Mouse (Mus musculus): ENCODE results near the gene Npy5r.

The Npy5r gene

DNA sequence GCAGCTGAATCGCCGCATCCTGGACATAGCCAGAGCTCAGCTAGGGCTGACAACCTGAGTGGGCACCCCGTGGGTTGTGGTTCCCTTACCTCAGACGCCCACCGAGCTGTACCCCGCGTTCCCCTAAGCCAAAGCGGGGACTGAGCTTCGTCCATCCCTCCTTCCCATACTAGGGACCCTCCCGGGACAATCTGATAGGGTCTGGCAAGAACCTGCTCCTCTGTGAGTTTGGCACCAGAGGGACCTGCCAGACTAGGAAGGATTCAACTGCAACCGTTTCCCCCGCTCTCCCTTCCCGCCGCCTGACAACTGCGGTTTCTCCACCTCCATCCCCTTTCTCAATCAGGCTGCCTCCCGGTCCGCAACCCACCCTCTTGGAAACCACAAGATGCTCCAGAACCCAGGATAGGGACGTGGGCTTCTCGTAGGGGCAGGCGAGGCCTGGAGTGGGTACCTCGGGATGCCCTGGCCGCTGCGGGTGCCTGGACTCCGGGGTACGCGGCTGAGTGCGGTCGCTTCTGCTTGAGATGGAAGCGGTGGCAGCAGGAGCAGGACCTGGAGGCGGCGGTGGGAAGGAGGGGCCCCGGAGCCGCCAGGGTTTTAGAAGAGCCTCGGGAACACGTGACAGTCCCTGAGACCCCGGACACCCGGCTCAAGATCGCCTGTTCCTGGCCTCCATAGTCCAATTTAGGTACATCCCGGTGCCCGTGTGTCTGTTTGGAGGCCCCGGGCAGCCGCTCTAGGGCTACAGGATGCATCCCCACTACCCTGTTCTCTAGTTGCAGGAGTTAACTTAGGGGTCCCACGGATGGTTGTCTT is at the start of gene Npy5r:
TSS of gene Npy5r (minus strand) at position 618 of the 819 bp plus-strand sequence.
- DNase-seq (ENCODE audit: low spot score in 2 of 2): peak in 1 of 2 experiments; percentile 25

DNA sequence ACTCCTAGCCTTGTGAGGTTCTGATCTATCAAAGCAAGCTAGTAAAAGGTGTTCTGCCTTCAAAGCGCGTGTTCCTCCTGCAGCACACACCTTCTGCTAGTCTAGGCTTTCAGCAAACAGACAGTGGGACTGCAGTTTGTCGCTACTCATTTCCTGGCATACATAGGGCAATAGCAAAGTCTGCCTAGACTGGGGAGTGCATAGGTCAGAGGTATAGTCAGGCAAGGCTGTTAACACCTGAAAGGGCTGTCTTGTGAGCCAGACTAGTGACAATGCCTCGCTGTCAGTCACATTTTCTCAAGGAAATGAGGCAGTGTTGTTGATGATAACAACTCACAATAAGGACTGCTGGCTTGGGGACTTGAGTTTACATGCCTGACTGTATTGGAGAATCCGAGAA is 44.0 kb upstream of the Npy5r start:
- DNase-seq (ENCODE audit: low spot score in 2 of 2): no peak

DNA sequence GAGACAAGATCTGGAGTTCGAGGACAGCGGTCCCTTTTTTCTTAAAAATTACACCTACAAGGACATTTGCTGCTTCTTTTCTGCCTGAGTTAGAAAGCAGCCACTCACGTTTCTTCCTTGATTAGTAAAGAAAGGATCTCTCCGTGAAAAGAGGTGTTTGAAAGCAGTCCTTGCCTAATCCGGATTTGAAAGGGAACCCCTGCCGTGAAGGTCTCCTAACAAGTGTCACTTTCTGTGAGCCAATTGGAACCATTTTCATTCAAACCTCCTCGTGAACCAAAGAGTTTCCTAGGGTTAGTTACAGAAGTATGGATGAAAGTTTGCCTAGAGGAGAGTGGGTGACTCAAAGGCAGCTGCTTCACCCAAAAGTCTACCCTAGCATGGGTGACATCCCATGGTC is 41.5 kb upstream of the Npy5r start:
- no peak for DNase-seq (ENCODE audit: low spot score in 2 of 2)

DNA sequence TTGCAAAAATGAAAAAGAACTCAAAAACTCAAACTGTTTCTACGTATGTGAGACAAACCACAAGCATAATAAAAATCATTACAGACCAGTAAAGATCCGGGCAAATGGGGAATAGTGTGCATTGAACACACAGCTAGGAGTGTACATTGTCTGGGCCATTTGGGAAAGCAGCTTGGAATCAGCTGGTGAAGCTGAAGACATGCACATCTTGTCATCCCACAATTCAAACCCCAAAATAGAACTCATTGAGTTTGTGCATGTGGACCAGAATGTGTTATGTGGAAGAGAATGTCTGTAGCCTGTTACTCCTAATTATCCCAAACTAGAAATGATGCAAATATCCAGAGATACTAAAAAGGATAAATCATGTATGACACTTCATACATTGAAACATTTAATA is 34.9 kb upstream of the Npy5r start:
- DNase-seq (ENCODE audit: low spot score in 2 of 2): no peak

DNA sequence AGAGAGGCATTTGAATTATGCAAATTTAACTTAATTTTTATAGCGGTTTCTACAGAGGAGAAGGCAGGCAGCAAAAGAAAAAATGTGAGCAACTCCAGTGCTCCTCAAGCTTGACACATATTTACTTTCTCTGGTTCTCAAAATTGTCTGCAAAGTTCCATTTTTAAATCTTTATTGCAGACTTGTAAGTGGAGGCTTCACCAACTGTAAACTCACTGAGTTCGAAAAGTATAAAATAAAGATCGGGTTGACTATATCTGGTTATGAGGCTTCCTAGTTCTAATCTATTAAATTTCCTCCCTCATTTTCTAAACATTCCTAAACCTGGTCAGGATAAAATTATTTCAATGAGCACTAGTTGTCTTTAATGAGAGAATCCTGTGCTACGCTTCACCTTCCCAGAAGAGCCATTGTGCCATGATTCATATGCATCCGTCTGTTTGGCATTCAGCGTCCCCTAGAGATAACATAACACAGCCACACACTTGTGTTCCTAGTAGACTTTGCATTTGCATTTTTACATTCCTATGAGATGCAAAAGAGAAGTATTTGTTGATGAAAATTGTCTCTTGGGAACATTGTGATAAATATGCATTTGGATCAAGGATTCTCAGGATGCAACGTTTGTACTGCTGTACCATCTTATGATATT is 26.5 kb upstream of the Npy5r start:
- DNase-seq (ENCODE audit: low spot score in 2 of 2): no peak

DNA sequence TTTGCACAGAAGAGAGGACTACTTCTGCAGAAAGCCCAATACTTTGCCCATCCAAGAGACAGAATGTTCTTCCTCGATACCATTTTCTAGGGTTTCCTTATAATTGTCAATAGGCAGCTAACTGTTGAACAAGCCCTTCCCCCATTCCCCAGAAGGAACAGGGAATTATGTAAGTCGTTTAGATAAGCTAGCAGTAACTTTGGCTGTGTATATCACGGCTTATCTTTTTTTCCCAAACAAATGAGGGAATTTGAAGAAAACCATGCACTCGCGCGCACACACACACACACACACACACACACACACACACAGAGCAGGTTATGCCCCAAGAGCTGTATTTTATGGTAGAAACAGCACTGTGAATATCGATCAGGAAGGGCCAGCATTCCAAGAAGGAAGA is 10.9 kb upstream of the Npy5r start:
- DNase-seq (ENCODE audit: low spot score in 2 of 2): no peak

DNA sequence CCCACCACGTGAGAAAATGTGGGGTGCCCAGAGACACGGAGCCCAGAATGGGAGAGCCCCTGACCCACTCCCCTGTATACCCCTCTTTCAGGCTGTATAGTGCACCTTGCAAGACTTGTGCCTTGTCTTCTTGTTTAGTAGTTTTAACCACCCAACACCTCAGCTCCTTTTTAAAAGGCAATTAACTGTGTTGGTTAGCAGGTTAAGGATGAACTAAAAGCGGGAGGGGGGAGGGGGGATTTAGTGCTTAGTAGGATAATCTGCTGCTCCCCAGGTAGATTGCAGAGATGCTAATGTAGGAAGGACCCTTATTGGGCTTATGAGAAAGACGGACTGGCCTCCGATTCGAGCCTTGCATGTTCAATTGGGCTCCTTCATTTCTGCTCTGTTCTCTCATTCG is 10.1 kb upstream of the Npy5r start:
- DNase-seq (ENCODE audit: low spot score in 2 of 2): no peak

DNA sequence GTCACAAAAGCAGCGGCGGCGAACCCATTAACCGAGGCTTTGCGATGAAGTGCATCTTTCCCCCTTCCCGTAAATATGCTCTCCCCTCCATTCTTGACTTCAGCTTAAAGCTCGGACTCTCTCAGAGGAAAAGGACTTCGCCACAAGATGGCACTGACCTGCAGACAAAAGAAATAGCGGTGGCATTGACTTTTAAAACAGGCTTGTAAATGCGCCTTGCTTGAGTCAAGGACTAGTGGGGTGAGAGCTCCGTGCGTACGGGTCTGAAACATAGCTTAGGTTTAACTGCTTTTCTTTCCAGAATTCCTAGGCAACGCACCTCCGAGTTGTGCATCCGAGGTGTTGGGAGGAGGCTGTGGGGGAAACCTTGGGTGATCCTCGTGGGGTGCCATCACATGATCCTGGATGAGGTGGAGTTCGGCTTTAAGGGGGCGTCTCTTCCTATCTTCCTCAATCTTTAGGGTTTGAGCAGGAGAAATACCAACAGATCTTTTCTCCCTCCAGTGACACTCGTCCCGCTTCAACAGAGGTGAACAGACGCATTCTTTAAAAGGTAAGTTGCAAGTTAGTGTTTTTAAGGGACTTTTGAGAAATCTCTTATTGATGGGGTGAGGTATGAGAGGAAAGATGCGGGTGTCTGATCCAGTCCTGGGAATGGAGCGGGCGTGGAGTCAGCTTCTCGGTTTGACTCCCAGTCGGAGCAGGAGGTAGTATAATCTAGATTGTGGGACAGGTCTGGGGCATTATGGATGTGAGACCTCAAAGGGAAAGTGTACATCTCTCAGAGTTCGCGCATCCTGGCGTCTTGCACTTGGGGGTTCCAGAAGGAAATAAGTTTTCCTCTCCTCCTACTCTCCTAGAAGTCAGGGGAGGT is 9.3 kb upstream of the Npy5r start, which contains the start of gene Npy1r:
TSS of gene Npy1r (plus strand) at position 223 of the 874 bp plus-strand sequence.
- peak; percentile 30 to 68 for DNase-seq (ENCODE audit: low spot score in 2 of 2)

DNA sequence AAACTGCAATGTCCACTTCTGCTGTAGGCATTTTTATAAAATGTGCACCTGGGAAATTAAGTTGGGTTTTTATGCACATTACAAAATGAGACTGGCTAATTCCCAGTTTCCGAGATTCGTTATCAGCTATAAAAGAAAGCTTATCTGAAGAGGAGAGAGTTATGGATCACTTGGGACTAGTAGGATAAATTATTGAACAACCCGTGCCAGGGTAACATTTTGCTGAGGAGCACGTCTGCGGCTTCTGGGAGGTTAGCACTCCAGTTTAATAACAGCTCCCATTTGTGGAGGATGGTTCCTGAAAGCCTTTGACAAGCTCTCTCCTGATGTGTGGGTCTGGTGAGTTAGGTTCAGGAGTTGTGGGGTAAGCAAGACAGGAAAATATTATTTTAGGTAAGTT is 2.5 kb upstream of the Npy5r start:
- DNase-seq (ENCODE audit: low spot score in 2 of 2): no peak

DNA sequence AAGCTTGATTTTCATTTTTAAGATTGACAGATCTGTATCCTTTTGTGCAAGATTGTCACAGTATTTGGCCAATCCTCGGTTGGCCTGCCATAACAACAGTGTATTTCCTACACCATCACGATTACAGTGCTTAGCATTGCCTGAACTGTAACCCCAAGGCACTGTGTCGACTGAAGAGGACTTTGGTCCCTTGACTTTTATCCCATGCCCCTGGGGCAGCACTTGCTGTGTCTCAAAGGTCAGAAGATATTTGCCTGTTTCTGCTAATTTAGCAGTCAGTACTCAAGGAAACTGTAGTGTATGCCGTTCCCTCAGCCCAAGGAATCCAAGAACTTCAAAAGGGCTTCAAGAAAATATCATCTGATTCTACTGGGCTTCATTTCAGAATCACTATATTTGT is 871 bp upstream of the Npy5r start:
- DNase-seq (ENCODE audit: low spot score in 2 of 2): no peak

DNA sequence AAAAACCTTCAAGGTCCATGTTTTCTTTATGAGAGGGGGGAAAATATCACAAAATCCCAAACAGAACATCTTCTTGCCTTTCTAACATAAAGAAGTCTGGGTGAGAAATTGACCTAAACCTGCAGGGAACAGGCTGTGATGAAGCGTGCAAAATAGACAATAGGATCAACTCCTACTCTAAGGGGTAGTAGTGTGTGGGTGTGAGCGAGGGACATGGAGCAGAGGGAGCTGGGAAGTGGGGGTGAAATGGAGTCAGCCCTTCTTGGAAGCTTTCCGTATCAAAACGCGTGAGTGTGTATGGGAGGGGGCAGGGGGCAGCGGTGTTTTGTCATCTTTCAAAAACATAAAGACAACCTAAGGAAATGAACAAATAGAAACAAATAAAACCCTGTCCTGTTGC is 467 bp upstream of the Npy5r start:
- no peak for DNase-seq (ENCODE audit: low spot score in 2 of 2)

DNA sequence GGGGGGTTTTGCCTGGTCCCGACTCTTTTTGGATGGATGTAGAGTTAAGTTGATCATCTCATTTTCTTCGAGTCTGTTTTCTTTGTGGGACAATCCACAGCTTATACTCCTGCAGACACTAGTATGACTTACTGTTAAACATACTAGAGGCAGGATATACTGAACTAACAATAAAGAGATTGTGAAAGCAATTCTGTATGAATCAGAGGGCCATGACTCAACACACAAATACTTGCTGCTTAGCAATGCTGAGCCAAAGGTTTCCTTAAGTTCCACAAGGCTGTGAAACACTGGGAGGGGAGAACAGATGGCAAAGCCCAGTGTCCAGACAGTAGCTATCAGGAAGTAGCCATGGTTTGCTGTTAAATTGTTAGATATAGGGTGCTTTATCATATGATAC is 6.7 kb downstream of the Npy5r start:
- no peak for DNase-seq (ENCODE audit: low spot score in 2 of 2)

DNA sequence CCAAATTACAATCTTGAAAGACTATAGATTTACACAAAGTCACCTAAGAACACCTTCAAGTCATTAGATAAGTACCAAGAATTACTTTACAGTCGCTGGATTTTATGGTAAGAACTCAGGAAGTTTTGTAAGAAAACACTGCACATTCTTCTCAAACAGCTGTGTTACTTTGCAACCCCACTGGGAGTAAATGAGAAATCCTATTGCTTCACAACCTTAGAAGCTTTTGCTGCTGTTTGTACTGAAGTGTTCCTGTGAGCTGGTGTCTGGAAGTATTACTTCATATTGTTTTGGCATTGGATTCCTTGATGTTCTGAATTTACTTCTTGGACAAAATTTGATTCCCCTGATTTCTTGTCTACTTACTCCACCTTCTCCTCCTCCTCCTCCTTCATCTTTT is 57.2 kb downstream of the Npy5r start:
- no peak for DNase-seq (ENCODE audit: low spot score in 2 of 2)
